Mouse (Mus musculus) myocyte (in vitro differentiated cells): Measurements from ENCODE around the gene Rbm17.

ENCODE experiments used
- CEBPB ChIP-seq: IDR thresholded peaks from 2 replicates; pipeline ENCODE4 v1.6.1; 2011; ENCODE audit warnings: mild to moderate bottlenecking, moderate library complexity; ENCODE audit not compliant: poor library complexity, insufficient read depth, severe bottlenecking
- E2F4 ChIP-seq: IDR thresholded peaks from one replicate; pipeline ENCODE4 v1.6.1; 2011; ENCODE audit warnings: mild to moderate bottlenecking, control low read depth, moderate library complexity; ENCODE audit not compliant: insufficient read depth
- MAX ChIP-seq: IDR thresholded peaks from one replicate; pipeline ENCODE4 v1.6.1; 2011; ENCODE audit warnings: low read depth, mild to moderate bottlenecking, control low read depth
- MYOD1 ChIP-seq, 3 experiments: IDR thresholded peaks; one replicate each; pipeline ENCODE4 v1.6.1; 2011; ENCODE audit warnings: control low read depth in 2 of 3, low read depth in 2 of 3, mild to moderate bottlenecking in 2 of 3, moderate library complexity in 1 of 3; ENCODE audit not compliant: insufficient read length in 2 of 3, control insufficient read depth in 1 of 3
- MYOG ChIP-seq, 3 experiments: IDR thresholded peaks; one replicate each; pipeline ENCODE4 v1.6.1; 2011; ENCODE audit warnings: control low read depth in 2 of 3, low read depth in 2 of 3, mild to moderate bottlenecking in 2 of 3; ENCODE audit not compliant: insufficient read length in 2 of 3, control insufficient read depth in 1 of 3, insufficient read depth in 1 of 3
- POLR2A ChIP-seq: IDR thresholded peaks from one replicate; pipeline ENCODE4 v1.6.1; 2011; ENCODE audit warnings: low read depth, mild to moderate bottlenecking, control low read depth, moderate library complexity; ENCODE audit not compliant: insufficient read length
- POLR2AphosphoS2 ChIP-seq: IDR thresholded peaks from one replicate; pipeline ENCODE4 v1.6.1; 2011; ENCODE audit warnings: low read depth, control low read depth; ENCODE audit not compliant: insufficient read length
- REST ChIP-seq: IDR thresholded peaks from one replicate; pipeline ENCODE4 v1.6.1; 2011; ENCODE audit warnings: mild to moderate bottlenecking, control low read depth, moderate library complexity; ENCODE audit not compliant: insufficient read depth, insufficient read length
- SRF ChIP-seq: IDR thresholded peaks from one replicate; pipeline ENCODE4 v1.6.1; 2011; ENCODE audit warnings: low read depth; ENCODE audit not compliant: control insufficient read depth, insufficient read length
- TCF12 ChIP-seq: IDR thresholded peaks from one replicate; pipeline ENCODE4 v1.6.1; 2011; ENCODE audit warnings: mild to moderate bottlenecking, control low read depth; ENCODE audit not compliant: poor library complexity, insufficient read depth, severe bottlenecking
- TCF3 ChIP-seq: IDR thresholded peaks from one replicate; pipeline ENCODE4 v1.6.1; 2011; ENCODE audit warnings: low read depth, control low read depth; ENCODE audit not compliant: insufficient read length
- USF1 ChIP-seq: IDR thresholded peaks from one replicate; pipeline ENCODE4 v1.6.1; 2011; ENCODE audit warnings: low read depth, mild to moderate bottlenecking, control low read depth, moderate library complexity

GRCm38 (mm10) chr2:11579399-11579798 is 24.6 kb downstream of the Rbm17 start:
- TF ChIP-seq POLR2A, result no peak
- TF ChIP-seq MAX, result no peak
- TF ChIP-seq CEBPB, result no peak
- TF ChIP-seq REST, result no peak
- TF ChIP-seq POLR2AphosphoS2, result no peak
- no peak for TF ChIP-seq E2F4
- TF ChIP-seq USF1, result no peak
- no peak for TF ChIP-seq TCF12
- TF ChIP-seq TCF3, result no peak
- no peak for TF ChIP-seq MYOD1 (IDR thresholded peaks at IDR 0.05; ENCODE audit: control insufficient read depth in 1 of 3, insufficient read length in 2 of 3, low read depth in 2 of 3)
- TF ChIP-seq SRF, result no peak
- no peak for TF ChIP-seq MYOG (IDR thresholded peaks at IDR 0.05; ENCODE audit: control insufficient read depth in 1 of 3, insufficient read depth in 1 of 3, insufficient read length in 2 of 3, low read depth in 2 of 3)
